Mouse (Mus musculus): ENCODE measurements at regions not wholly inside any gene's neighbourhood (a gene's known extent, or its start where the extent isn't known, plus 50 kb on each side); places are given as distances from the start of the nearest gene placed in this dataset.

DNA sequence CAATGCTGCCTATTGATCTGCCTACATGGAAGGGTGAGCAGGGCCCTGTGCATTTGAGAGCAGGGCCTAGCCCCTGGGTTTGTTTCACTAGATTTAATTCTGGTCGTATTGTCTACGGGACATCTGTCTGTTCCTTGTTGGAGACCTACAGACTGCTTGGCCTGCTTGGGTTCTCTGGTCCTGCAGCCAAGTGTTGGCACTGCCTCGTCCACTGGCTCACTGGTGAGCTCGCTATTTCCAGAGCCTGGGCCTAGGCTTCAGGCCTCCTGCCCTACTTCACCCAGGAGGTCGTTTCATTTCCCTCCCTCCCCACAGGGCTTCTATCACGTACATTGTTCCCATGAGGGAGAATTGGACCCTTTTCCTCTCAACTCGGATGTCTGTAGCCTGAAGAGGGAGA lies 62.2 kb upstream of the Blcap start:
- no peak for DNase-seq (ENCODE audit: extremely low spot score)

DNA sequence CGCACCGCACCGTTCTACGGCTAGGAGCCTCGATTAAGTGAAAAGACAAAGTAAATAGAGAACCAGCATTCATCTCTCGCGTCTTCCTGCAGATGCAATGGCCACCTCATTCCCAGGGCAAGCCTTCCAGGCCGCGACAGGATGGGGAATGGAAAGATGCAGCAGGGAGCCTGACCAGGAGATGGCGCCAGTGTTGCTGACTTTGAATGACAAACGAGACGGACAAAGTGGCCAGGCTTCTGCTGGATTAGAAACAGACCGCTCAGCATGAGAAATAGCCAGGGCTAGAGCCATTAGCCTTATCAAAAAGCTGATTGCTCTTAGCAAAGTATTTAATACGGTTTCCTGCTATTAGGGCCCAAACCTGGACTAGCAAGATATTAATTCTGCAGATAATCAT lies 64.6 kb upstream of the Blcap start:
- peak; percentile 90 for DNase-seq (ENCODE audit: extremely low spot score)

DNA sequence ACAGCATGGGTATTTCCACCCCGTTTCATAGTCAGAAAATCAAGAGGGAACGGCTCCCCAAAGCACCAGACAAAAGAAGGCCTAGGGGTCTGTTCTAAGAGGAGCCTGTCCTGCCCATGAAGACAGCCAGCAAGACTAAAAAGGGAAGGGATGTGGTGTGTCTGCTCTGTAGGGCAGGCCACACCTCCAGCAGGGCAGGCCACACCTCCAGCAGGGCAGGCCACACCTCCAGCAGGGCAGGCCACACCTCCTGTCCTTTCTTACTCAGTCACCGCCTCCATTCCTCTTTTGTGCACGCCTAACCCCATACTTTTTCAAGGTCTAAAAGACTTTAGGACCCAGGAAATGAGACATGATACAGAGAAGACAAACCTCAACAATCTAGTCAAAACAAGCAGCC lies 69.8 kb upstream of the Blcap start:
- DNase-seq (ENCODE audit: extremely low spot score): no peak

DNA sequence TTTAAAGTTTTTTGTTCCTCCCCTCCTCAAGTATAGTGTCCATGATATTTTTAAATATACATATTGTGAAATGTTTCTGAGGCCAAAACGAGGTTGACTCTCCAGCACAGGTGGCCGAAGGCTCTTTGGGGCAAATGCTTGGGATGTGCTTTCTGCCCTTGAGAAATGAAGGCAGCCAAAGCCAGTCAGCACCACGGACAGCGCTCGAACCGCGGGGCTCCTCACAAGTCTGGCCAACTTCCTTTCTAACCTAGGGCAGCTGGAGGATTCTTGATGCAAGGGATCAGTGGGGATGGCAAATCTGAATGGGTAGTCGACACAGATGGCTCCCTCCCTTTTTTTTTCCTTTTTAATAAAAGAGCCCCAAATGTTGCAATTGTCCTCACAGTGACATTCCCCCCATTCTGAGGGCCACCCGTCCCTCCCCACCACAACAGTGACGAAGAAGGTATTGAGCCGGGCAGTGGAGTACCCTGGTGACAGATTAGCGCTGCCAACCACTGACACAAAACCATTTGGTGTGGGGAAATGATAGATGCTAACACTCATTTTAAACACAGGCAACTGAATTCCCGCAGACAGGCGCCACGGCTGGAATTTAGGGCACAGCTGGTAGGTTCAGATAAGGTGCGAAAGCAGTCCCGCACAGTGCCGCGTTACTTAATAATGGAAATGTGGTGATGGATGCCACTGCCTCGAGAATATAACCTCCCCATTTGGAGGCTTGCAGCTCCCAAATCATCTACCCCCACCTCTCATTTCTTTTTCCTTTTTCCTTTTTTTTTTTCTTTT lies 73.4 kb upstream of the Ctnnbl1 start:
- peak; percentile 79 for DNase-seq (ENCODE audit: extremely low spot score)

DNA sequence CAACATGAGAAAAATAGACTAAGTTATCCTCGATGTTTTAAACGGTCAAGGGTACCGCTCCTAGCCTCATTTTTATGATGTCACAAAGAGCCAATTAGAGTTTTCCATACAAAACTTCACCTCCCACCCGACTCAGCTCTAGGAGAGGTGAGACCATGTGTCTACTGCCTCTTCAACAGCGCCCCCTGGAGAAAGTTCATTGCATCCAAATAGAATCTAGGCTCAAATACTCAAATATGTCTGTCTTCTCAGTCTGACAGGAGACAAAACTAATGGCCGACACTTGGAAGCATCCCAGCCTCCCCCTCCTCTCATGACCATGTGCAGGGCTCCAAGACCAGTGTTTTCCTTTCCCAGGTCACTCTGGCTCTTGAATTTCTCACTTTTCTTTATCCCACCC lies 72.7 kb upstream of the Ctnnbl1 start:
- DNase-seq (ENCODE audit: extremely low spot score): no peak

DNA sequence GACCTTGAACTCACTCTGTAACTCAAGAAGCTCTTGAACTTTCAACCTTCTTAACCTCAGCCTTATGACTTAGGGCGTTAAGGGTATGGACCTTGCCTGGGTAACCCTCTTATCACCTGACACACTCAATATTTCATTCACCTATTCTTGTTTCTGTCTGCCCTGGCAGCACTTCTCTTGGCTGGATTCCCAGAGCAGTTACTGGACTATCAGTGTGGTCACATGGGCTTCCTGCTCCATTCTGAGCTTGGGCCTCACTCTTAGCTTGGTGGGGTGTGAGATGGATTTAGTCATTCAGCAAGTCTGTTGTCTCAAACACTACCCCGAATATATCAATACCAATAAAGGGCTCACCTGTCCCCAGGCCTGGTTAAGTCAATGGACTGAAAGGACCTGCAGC lies 67.0 kb upstream of the Ctnnbl1 start:
- no peak for DNase-seq (ENCODE audit: extremely low spot score)

DNA sequence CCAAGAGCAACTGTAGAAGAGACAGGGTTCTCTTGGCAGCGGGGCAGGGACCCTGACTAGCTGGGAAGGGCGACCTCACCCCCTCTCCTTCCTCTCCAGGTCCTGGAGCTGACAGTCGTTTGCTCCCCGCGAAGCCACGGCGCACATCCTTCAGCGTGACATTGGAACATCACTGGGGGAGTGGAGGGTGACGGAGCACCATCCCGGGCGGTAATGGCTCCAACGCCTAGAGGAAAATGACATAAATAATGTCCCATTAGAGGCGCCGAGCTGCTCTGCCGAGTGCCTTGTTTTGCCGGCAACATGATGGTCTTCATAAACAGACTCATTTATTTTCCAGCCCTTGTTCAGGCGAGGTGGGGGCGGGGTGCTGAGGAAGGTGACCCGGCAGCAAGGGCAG lies 62.3 kb upstream of the Ctnnbl1 start:
- DNase-seq (ENCODE audit: extremely low spot score): no peak

DNA sequence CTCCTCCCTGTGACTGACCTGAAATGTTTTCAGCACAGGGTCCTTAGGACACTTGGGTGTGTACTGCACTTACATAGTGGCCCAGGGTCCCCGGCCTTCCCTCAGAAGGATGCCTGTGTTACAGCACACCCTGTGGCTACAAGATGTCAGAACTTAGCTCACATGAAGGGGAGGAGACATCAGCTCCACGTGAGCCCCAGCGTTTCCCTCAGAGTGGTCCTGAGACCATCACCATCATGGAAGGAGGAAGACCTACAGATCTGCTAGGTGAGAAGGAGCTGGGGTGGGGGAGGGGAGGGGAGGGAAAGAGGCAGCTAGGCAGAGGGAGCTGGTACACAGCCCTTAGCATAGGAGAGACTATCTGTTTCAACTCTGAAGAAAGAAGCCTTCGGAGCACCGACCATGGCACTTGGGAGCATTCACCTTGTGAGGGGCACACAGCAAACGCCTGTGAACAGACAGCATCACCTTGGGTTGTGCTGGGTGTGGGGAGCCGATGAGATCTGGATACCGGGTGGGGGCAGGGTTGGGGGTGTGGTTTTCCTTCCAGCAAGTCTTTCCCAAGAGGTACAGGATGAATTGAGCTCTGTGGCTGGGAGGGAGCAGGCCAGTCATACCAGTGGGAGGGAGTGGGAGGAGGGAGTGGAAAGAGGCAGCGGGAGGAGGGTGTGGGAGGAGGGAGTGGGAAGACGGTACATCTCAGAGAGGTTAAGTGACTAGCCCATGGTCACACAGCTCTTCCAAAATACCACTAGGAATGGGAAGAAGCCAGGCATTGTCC lies 60.6 kb upstream of the Ctnnbl1 start:
- DNase-seq (ENCODE audit: extremely low spot score): no peak

DNA sequence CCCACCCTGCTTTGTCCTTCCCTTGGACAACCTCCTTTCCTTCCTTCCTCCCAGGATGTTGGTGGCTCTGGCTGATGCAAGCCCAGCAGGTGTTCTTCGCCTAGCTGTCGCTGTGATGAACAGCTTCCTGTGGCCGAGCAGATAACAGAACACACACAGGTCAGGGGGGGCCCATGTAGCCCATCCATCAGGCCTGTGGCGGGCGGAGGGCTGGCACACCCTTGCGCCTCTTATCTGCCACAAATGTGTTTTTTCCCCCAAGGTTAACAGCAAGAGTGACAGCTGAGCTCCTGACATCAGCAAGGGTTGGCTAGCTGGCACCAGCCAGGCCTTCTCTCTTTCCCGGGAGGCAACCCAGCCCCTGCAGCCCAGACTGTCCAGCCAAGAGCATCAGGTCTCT lies 59.9 kb upstream of the Ctnnbl1 start:
- DNase-seq (ENCODE audit: extremely low spot score): no peak

DNA sequence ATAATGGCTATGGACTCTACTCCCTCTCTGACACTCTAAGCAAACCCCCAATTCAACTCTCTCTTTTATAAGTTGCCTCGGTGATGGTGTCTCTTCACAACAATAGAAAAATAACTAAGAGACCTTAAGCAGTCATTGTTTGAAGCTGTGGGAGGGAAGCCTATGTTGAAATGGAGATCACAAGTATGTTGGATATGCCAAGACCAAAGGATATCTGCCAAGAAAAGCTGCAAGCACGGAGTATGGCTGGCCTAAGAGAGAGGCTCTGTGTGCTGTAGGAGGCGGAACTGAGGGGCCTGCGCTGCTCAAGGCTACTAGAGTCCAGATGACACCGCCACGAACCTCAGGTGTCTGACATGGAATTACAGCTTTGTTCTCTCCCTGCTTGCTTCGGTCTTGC lies 55.3 kb upstream of the Ctnnbl1 start:
- DNase-seq (ENCODE audit: extremely low spot score): no peak
